Mouse (Mus musculus) C2C12 (cell line): ENCODE measurements around the gene Cpne7. TPM values are rescaled to one million over a fixed set of nuclear protein-coding genes. Genes with fewer than 3 reads are reported as not detected.

Source experiments
- H3K27me3 ChIP-seq: one replicate; pipeline ENCODE4 v1.6.1; 2011; ENCODE audit not compliant: control insufficient read depth, insufficient read depth, insufficient read length
- H3K36me3 ChIP-seq: one replicate; pipeline ENCODE4 v1.6.1; 2011; ENCODE audit not compliant: control insufficient read depth, insufficient read depth
- H3K4me3 ChIP-seq: one replicate; pipeline ENCODE4 v1.5.1; 2011; ENCODE audit warnings: mild to moderate bottlenecking, control low read depth; ENCODE audit not compliant: poor library complexity, insufficient read depth, severe bottlenecking
- H3K79me2 ChIP-seq: one replicate; pipeline ENCODE4 v1.6.1; 2011; ENCODE audit not compliant: control insufficient read depth, insufficient read depth
- H3K79me3 ChIP-seq: one replicate; pipeline ENCODE4 v1.6.1; 2011; ENCODE audit warnings: low read depth, control low read depth
- H3ac ChIP-seq: one replicate; pipeline ENCODE3; 2011; ENCODE audit warnings: low read depth; ENCODE audit not compliant: control insufficient read depth, insufficient read length
- CEBPB ChIP-seq: IDR thresholded peaks from one replicate; pipeline ENCODE4 v1.6.1; 2011; ENCODE audit warnings: low read depth, mild to moderate bottlenecking, control low read depth, moderate library complexity
- CTCF ChIP-seq: IDR thresholded peaks from one replicate; pipeline ENCODE4 v1.5.1; 2011; ENCODE audit not compliant: control insufficient read depth, insufficient read depth, insufficient read length
- FOSL1 ChIP-seq: IDR thresholded peaks from one replicate; pipeline ENCODE4 v1.8.0; 2011; ENCODE audit warnings: mild to moderate bottlenecking, low read length; ENCODE audit not compliant: poor library complexity, insufficient read depth, severe bottlenecking
- MAX ChIP-seq: IDR thresholded peaks from one replicate; pipeline ENCODE4 v1.6.1; 2011; ENCODE audit warnings: mild to moderate bottlenecking, control low read depth
- MYOD1 ChIP-seq: IDR thresholded peaks from one replicate; pipeline ENCODE4 v1.6.1; 2011; ENCODE audit warnings: low read depth; ENCODE audit not compliant: control insufficient read depth, insufficient read length
- MYOG ChIP-seq: IDR thresholded peaks from one replicate; pipeline ENCODE4 v1.6.1; 2011; ENCODE audit not compliant: control insufficient read depth, insufficient read length; ENCODE audit errors: extremely low read depth
- USF1 ChIP-seq: IDR thresholded peaks from one replicate; pipeline ENCODE4 v1.6.1; 2011; ENCODE audit warnings: low read depth, mild to moderate bottlenecking, control low read depth, moderate library complexity
- microRNA-seq: library from miRNA; unstranded; fragments of <30 nt; microRNA quantifications from one replicate; pipeline ENCODE4, GENCODE M21; 2019; ENCODE audit warnings: borderline microRNAs expressed
- polyA plus RNA-seq: library from polyadenylated mRNA; unstranded; fragments of >200 nt; fragmentation: generic; extraction: Trizol; gene quantifications from one replicate; pipeline ENCODE4 v1.2.1, GENCODE M21; 2012; ENCODE audit warnings: missing spikeins

Cpne7 gene
- polyA plus RNA-seq, 1 experiment = 0.04 TPM

DNA sequence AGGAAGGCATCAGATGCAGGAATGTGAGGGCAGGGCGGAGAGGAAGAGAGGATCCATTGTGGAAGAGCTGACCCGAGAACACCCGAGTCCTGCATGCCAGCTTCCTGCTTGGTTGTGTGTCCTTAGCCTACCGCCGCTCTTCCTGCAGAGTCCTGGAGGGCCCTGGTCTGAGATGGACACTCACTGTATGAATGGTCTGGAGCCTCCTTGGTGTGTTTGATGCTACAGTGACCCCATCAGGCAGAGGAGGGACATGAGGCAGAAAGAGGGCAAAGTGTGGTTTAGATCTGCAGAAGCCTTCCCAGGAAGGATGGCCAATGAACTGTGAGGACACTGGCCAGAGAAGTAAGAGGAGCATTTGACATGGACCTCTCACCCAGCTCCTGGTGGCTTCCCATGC, 38.0 kb downstream of the Cpne7 start:
- H3K4me3 ChIP-seq = no peak overlapping the region
- no peaks in the 10 kb centered on the region for H3K36me3 ChIP-seq
- TF ChIP-seq MYOG = no peak
- TF ChIP-seq CTCF = peak; percentile 23
- H3K79me2 ChIP-seq = no peaks in the 10 kb centered on the region
- H3K27me3 ChIP-seq = peaks cover 3% of the 10 kb centered on the region
- no peak overlapping the region for H3ac ChIP-seq
- H3K79me3 ChIP-seq = no peaks in the 10 kb centered on the region

DNA sequence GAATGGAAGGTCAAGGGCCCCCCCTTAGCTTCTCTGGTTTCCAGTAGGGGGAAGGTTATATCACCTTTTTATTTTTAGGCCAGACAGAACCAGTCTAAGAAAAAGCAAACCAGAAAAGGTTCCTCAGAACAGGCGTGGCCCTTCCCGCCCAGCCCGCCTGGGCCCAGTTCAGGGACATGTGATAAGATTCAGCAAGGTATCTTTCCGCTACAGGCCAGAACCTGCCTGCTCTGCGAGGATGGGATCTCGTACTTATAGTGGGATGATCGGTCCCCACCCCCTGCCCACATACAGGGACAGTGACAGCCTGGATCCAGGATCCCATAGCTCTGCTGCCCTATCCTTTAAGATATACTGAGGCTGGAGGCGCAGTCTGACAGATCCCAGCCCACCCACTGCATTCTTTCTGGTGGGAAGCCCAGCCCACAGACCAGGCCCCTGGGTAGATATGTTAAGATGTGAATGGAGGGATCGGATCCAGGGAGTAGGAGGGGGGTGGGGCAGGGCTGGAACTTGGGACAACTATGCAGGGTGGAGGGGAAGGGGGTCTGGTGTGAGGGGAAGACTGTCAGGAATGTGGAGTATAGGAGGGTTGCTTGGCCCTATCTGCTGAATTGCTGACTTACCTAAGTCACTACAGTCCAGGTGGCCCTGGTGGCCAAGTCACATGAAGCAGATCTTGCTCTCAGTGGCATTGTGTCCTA, 39.0 kb downstream of the Cpne7 start:
- no peaks in the 10 kb centered on the region for H3K79me2 ChIP-seq
- no peak overlapping the region for H3K4me3 ChIP-seq
- peaks cover 3% of the 10 kb centered on the region for H3K27me3 ChIP-seq

DNA sequence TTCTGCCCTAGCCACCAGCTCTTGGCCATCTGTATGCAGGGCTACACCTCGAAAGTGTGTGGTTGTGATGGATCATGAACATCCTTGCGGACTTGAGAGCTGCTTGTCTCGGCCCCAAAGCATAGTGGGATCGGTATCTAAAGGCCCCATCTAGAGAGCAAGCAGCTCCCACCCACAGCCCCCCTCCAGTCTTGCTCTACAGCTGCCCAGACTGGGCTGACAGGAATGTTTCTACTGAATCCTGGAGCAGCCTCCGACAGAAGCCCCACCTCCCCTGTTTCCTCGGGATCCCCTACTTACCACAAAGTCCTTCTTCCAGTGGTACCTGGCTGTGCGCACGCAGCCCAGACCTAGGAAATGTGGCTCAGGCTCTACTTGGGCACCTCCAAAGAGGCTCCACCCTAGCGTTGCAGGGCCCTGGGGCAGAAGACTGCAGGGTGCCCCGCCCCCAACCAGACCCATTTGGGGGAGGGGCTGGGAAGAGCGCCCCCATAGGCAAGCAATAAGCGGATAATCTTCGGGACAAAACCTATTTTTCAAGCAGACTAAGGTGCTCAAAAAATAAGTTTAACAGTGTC, 40.8 kb downstream of the Cpne7 start, which contains the start of gene Sult5a1:
TSS of gene Sult5a1 (minus strand) at position 428 of the 578 bp plus-strand sequence.
- no peak within 1 kb of the TSS for H3K4me3 ChIP-seq

More for the DNA sequence above, 39.0 kb downstream of the Cpne7 start:
- H3K36me3 ChIP-seq = no peaks in the 10 kb centered on the region
- TF ChIP-seq USF1 = no peak
- no peak for TF ChIP-seq MAX
- no peak for TF ChIP-seq FOSL1
- no peak for TF ChIP-seq CTCF
- TF ChIP-seq MYOD1 = no peak
- TF ChIP-seq MYOG = no peak
- no peak for TF ChIP-seq CEBPB
- H3K79me3 ChIP-seq = no peaks in the 10 kb centered on the region
- H3ac ChIP-seq = no peak overlapping the region

DNA sequence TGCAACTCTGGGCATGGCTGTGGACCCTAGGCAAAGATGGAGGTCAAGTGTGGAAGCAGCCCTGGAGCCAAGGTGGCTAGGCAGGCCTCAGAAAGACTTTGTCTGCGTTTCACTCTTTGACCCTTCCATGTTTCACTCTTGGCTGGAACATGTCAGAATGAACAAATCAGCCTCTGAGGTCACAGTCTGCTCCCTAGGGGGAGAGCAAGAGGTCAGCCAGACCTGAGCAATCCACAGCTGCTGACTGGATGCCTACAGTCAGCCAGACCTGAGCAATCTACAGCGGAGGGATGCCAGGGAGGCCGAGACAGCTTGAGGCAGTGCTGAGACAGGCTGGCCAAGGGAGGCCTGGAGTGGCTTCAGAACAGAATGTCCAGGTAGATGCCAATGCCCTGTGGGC, 64.2 kb downstream of the Cpne7 start:
- Histone ChIP-seq H3K79me2 (no peaks in the 10 kb centered on the region), H3K79me3 (no peaks in the 10 kb centered on the region), H3K27me3 (no peaks in the 10 kb centered on the region), H3K36me3 (no peaks in the 10 kb centered on the region), H3K4me3 (no peak overlapping the region), H3ac (no peak overlapping the region)
- TF ChIP-seq MYOD1 (no peak), MYOG (no peak), USF1 (no peak), FOSL1 (no peak), MAX (no peak), CTCF (no peak), CEBPB (no peak)

More for the DNA sequence above, 40.8 kb downstream of the Cpne7 start, which contains the start of gene Sult5a1:
- H3ac ChIP-seq = no peak within 1 kb of the TSS
- H3K79me2 ChIP-seq = no peaks in the 10 kb centered on the region
- no peaks in the 10 kb centered on the region for H3K36me3 ChIP-seq
- H3K79me3 ChIP-seq = no peaks in the 10 kb centered on the region
- TF ChIP-seq CTCF = no peak
- TF ChIP-seq USF1 = no peak
- TF ChIP-seq FOSL1 = no peak
- no peak for TF ChIP-seq MYOG
- no peak for TF ChIP-seq CEBPB
- TF ChIP-seq MAX = no peak
- no peak for TF ChIP-seq MYOD1
- peaks cover 3% of the 10 kb centered on the region for H3K27me3 ChIP-seq

Small RNA genes within 50 kb of the gene (microRNA-seq; reads per million reads assigned to microRNA genes)
- not detected for gene Mir7079
- gene Mir7080 = not detected

Other genes starting within 250 kb of the Cpne7 start
- gene Ankrd11, start 75.1 kb upstream of the Cpne7 start, polyA plus RNA-seq = 32.5 TPM
- 57.4 TPM for gene Spg7, start 54.4 kb upstream of the Cpne7 start, polyA plus RNA-seq
- 3,422 TPM for gene Rpl13, start 15.0 kb upstream of the Cpne7 start, polyA plus RNA-seq
- 0.05 TPM for gene Sult5a1, start 40.9 kb downstream of the Cpne7 start, polyA plus RNA-seq
- gene Dpep1, start 68.9 kb downstream of the Cpne7 start, polyA plus RNA-seq = 0.92 TPM
- gene Chmp1a, start 95.4 kb downstream of the Cpne7 start, polyA plus RNA-seq = 94.4 TPM
- 1.1 TPM for gene Spata33, start 95.5 kb downstream of the Cpne7 start, polyA plus RNA-seq
- gene Cdk10, start 107.5 kb downstream of the Cpne7 start, polyA plus RNA-seq = 23.8 TPM
- 0.89 TPM for gene Spata2l, start 118.9 kb downstream of the Cpne7 start, polyA plus RNA-seq
- gene Zfp276, start 136.8 kb downstream of the Cpne7 start, polyA plus RNA-seq = 10.6 TPM
- gene Vps9d1, start 137.0 kb downstream of the Cpne7 start, polyA plus RNA-seq = 8.5 TPM
- gene Fanca, start 201.2 kb downstream of the Cpne7 start, polyA plus RNA-seq = 14.0 TPM
- 5.1 TPM for gene Spire2, start 215.3 kb downstream of the Cpne7 start, polyA plus RNA-seq